Mouse (Mus musculus) thymus, postnatal 36 days (tissue): ENCODE data around the gene Map3k12.

Experiments used
- DNase-seq, 2 experiments: peaks; one replicate each; pipeline ENCODE4 v3.0.0; 2022; ENCODE audit warnings: mixed read lengths in 2 of 2

Map3k12 gene

GRCm38 (mm10) chr15:102519211-102520141 lies 2.6 kb upstream of the Map3k12 start:
- no peak for DNase-seq

- DNase-seq, result no peak
Observed at GRCm38 (mm10) chr15:102518859-102519201, 2.0 kb upstream of the Map3k12 start.

GRCm38 (mm10) chr15:102517976-102518858 lies 1.4 kb upstream of the Map3k12 start, which contains the start of gene Tarbp2:
Gene Tarbp2 (plus strand): TSS chr15:102518192.
- DNase-seq, result peak; percentile 99 to 100

DNA sequence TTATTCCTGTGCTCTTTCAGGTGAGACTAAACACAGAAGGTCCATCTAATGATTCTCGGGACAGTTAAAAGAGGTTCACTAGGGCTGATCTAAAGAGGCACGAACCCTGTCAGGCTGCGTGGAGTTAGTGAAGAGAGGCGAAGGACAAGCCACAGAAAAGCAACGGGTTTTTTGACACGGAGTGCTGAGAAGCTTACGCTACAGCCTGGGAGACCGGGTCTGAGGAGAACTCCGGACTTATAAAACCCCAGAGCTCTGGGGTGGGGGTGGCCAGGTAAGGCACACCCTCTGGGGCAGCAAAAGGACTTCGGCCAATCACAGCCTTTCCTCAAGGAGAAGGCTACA lies 739 bp upstream of the Map3k12 start:
- no peak for DNase-seq

DNA sequence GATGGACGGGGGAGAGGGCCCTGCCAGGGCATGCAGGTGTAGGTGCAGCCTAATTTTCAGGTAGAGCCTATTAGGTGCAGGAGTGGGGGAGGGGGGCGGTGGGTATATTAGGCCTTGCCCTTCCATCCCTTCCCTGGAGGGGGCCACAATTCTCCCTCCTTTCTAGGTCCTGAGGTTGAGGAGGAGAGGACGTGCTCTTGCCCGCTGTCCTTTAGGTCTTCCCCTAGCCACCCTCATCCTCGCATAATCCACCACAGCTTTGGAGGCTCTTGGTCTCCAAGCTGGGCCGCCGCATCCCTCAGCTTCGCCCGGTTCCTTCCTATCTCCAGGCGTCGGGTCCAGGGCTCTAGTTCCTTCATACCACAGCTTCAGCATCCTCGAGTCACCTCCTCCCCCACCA lies 571 bp downstream of the Map3k12 start:
- no peak for DNase-seq

GRCm38 (mm10) chr15:102515791-102516190 lies 1.1 kb downstream of the Map3k12 start:
- no peak for DNase-seq

DNA sequence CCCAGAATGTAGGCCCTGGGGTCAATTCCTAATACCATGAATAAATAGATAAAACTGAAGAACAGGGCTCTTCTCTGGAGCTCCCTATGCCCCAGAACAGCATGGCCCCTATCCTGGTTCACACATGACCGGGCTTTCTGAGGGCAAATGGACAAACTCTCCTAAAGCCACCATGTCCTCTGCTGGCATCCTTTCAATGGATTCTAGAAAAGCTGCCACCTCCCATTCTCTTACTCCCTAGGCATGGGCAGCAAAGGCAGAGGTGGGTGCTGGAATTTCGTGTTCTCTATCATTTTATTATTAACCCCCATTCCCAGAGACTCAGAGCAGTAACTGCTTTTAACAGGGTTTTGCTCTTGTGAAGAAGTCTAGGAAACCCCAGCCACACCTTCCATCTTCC lies 1.6 kb downstream of the Map3k12 start:
- DNase-seq, result no peak

DNA sequence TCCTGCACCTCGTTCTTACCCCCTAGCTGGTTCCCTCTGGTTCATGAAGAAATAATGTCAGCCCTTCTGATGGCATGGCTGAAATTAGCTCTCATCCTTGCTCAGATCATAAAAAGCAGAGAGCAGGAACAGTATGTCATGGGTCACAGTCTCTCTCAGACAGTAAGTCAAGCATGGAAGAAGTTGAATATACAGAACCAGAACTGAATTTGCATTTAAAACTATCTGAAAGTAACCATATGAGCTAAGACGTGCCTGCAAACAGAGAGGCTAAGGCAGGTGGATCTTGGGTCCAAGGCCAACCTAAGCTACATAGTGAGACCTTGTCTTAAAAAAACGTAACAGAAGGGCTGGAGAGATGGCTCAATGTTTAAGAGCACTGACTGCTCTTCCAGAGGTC lies 3.9 kb downstream of the Map3k12 start:
- DNase-seq, result no peak

DNA sequence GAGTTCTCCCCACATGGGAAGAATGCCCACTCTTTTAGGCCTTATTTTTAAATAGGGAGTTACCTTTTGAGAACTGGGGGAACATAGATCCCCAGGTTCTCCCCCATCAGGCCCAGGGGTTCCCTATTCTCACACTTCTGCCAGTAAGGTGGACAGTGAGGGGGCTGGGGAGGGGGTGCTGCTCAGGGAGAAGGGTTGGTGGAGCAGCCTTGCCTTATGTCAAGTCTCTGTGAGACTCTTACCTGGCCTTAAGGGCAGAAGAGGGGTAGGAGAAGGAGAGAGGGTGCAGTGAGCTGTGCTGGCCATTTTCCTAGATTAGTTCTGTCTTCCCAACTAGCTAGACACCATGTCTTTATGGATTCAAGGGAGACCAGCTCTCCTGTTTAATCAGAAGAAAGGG lies 4.4 kb downstream of the Map3k12 start:
- DNase-seq, result no peak

DNA sequence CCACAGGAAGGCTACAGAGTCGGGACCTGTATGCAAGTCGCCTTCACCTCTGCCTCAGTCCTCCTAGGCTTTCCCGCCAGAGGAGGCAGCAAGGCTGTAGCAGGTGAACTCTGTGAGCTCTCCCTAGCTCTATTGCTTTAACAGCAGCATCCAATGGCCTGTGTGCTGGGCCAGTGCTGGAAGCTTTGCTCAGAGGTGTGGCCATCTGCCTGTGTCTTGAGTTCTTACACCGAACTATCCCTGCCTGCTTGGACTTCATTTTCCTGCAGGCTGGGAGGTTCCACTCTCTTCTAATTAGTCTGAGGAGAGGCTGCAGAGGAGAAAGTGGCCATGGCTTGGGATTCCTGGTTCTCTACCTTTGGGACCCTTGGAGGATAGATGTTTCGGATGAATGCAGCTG lies 4.9 kb downstream of the Map3k12 start:
- DNase-seq, result no peak

- no peak for DNase-seq
Observed at GRCm38 (mm10) chr15:102511285-102511833, 5.5 kb downstream of the Map3k12 start.

DNA sequence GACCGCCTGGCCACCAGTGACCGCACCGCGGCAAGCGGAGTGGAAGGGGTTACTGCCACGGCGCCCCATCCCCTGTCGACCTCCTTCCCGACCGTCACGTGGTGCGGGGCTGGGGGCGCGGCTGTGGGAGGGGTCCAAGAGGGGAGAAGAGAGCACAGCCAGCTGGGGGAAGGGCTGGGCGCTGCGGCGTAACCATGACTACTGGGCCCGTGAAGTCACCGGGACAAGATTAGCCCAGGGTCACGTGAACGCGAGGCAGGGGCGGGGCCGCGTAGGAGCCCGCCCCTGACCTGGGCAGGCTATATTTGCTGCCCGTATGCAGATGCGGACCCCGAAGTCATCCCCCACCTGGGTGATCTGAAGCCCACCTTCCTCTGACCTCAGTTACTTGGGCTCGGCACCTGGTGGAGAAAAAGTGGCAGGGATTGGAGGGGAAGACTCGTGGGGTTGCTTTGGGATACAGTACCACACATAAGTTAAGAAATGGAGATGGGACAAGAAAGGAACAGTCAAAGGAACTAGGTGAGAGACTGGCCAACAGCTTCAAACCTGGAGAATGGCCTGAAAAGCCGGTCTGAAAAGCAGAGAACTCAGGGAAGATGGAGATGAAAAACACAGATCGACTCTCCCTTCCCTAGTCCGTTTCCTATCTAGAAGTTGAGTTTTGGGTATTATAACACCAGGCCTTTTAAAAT lies 6.1 kb downstream of the Map3k12 start:
- DNase-seq, result peak; percentile 68 to 85

DNA sequence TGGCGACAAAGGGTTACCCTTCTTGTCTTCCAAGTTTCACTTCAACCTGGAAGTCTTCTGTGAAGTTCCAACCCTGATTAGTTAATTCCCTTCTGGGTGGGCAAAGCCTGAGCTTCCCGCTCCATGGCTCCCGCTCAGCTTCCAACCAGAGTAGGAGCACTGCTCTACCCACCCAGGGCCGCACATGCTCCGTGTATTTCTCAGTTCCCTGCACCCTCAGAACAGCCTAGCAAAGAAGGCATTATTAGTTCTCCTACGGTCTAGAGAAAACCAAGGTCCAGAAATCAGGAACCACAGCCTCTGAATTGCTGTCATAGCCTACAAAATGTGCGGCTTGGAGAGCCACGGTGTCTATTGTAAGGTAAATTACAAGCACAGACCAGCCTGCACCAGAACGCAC lies 6.8 kb downstream of the Map3k12 start:
- no peak for DNase-seq

DNA sequence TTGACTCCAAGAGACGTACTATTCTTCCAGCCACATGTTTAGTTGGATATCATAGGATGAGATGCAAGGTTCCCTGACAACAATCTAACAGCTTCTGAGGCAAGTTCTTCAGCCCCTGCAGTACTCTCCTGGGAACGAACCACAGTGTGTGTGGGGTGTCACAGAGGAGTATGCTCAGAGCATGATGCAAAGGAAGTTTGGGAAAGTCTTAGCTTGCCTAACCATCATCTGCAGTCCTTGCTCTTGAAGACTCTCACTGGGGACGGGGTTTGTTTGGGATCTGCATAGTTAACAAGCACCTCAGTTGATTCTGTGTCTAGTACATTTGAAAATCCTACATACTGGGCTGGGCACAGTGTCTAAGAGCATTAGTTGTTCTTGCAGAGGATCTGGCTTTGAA lies 8.5 kb downstream of the Map3k12 start:
- no peak for DNase-seq

- DNase-seq, result no peak
Observed at GRCm38 (mm10) chr15:102507561-102507960, 9.3 kb downstream of the Map3k12 start.

GRCm38 (mm10) chr15:102506864-102507263 lies 10.0 kb downstream of the Map3k12 start:
- no peak for DNase-seq

- DNase-seq, result no peak
Observed at GRCm38 (mm10) chr15:102506464-102506830, 10.4 kb downstream of the Map3k12 start.

DNA sequence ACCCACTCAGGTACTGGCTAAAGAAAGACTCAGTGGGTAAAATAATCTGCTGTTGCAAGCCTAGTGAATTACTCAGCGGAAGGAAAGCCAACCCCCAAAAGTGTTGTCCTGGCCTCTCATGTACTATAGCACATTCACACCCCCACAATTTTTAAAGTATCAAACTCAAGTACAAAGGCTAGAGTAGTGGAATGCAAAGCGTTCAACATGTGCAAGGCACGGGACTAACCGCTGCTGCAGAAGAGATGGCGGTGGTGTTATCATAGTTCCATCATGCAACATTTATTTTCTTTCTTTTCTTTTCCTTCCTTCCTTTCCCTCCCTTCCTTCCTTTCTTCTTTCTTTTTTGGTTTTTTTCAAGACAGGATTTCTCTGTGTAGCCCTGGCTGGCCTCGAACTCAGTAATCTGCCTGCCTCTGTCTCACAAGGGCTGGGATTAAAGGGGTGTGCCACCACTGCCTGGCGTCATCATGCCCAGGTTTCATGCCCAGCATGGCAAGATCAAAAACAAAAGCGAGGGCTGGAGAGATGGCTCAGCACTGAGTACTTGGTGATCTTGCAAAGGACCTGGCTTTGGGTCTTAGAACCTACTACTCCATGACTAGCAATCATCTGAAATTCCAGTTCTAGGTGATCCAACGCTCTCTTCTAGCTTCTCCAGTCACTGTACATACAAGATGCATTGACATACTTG lies 10.9 kb downstream of the Map3k12 start:
- no peak for DNase-seq

DNA sequence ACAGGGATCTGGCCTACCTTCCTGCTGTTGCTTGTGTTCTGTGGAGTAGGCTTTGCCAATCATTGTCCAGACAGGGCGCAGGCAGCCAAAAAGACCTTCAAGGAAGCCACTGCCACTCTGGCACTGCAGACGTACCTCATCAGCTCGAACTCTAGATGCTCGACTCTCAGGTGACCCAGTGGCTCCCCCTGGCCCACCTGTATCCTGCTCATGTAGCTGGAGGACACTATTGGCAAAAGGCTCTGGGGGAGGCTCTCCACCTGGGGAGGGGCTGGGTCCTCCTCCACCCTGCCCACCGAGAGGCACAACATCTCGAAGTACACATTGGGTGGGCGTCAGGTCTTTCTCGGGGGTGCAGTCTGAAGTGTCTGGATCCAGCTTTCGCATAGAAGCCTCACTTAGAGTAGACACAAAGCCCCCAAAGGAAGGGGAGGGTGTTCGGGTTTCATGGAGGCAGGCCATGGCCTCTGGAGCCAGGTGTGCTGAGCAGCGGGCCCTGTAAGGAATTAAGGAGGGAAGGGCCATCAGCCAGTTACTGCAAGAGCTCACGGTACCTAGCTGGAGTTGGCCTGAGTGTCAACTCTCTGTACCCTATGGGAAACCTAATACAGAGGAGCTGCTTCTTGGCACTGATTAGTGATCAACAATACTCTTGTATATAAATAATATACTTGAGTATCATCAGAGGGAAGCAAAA lies 11.6 kb downstream of the Map3k12 start:
- no peak for DNase-seq

GRCm38 (mm10) chr15:102503924-102504782 lies 12.7 kb downstream of the Map3k12 start:
- no peak for DNase-seq

DNA sequence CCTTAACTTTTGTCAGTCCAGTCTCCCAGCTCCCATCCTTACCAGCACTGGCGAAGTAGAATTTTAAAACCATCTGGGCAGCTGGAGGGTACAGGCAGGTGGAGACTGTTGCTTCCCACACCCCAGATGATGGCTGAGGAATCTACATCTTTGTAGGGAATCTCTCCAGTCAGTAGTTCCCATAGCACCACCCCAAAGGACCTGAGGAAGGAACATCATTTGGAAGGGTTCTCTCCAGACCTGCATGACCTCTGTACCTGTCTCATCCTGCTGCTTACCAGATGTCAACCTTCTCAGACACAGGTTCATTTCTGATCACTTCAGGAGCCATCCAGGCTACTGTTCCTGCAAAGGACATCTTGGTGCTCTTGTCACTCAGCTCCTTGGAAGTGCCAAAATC lies 13.4 kb downstream of the Map3k12 start, which contains the start of gene Gm10337:
TSS of gene Gm10337 (plus strand) at position 276 of the 400 bp plus-strand sequence.
- no peak for DNase-seq
